Mouse (Mus musculus): Measurements from ENCODE around the gene Fnbp1. TPM values are rescaled to one million over a fixed set of nuclear protein-coding genes. Genes with fewer than 3 reads are reported as not detected.

The Fnbp1 gene
- polyA plus RNA-seq, 1 experiment: 10.6 TPM

GRCm38 (mm10) chr2:31156846-31157245 lies 15.0 kb upstream of the Fnbp1 start:
- TF ChIP-seq SRF (IDR thresholded peaks at IDR 0.05; ENCODE audit: control insufficient read depth, insufficient read length, low read depth): no peak
- TF ChIP-seq TCF3 (IDR thresholded peaks at IDR 0.05; ENCODE audit: insufficient read length, low read depth): no peak
- no peak for TF ChIP-seq MYOD1 (IDR thresholded peaks at IDR 0.05; ENCODE audit: control insufficient read depth in 1 of 3, insufficient read length in 2 of 3, low read depth in 2 of 3)
- TF ChIP-seq POLR2AphosphoS2 (IDR thresholded peaks at IDR 0.05; ENCODE audit: insufficient read length, low read depth): no peak
- TF ChIP-seq USF1 (IDR thresholded peaks at IDR 0.05; ENCODE audit: low read depth): no peak
- TF ChIP-seq E2F4 (IDR thresholded peaks at IDR 0.05; ENCODE audit: insufficient read depth): no peak
- Histone ChIP-seq H3K4me2 (ENCODE audit: low read depth) (no peak overlapping the region), H3K27me3 (ENCODE audit: control insufficient read depth, insufficient read depth, insufficient read length) (no peaks in the 10 kb centered on the region), H3K79me2 (ENCODE audit: control insufficient read depth, insufficient read depth) (peaks cover 96% of the 10 kb centered on the region), H3ac (ENCODE audit: control insufficient read depth, insufficient read length) (no peak overlapping the region), H3K36me3 (ENCODE audit: control insufficient read depth, insufficient read depth) (no peaks in the 10 kb centered on the region), H3K4me3 (no peak overlapping the region)

- peaks cover 11% of the 10 kb centered on the region for H3K36me3 ChIP-seq (ENCODE audit: control insufficient read depth, insufficient read depth)
- peak within 1 kb of the TSS; percentile 32 for H3ac ChIP-seq (ENCODE audit: control insufficient read depth, insufficient read length)
- no peaks in the 10 kb centered on the region for H3K27me3 ChIP-seq (ENCODE audit: control insufficient read depth, insufficient read depth, insufficient read length)
- peak within 1 kb of the TSS; percentile 91 for H3K4me2 ChIP-seq (ENCODE audit: low read depth)
- H3K79me2 ChIP-seq (ENCODE audit: control insufficient read depth, insufficient read depth): peaks cover 61% of the 10 kb centered on the region
- H3K4me3 ChIP-seq: peak within 1 kb of the TSS; percentile 98
- TF ChIP-seq MAX (IDR thresholded peaks at IDR 0.05; ENCODE audit: low read depth) (no peak), MYOD1 (IDR thresholded peaks at IDR 0.05; ENCODE audit: control insufficient read depth in 1 of 3, insufficient read length in 2 of 3, low read depth in 2 of 3) (peak in 2 of 3 experiments; percentile 62 to 83), TCF12 (IDR thresholded peaks at IDR 0.05; ENCODE audit: insufficient read depth, poor library complexity, severe bottlenecking) (no peak), USF1 (IDR thresholded peaks at IDR 0.05; ENCODE audit: low read depth) (no peak), CEBPB (IDR thresholded peaks at IDR 0.05; ENCODE audit: insufficient read depth, poor library complexity, severe bottlenecking) (no peak), TCF3 (IDR thresholded peaks at IDR 0.05; ENCODE audit: insufficient read length, low read depth) (no peak), MYOG (IDR thresholded peaks at IDR 0.05; ENCODE audit: control insufficient read depth in 1 of 3, insufficient read depth in 1 of 3, insufficient read length in 2 of 3, low read depth in 2 of 3) (peak; percentile 24 to 78 (median 71)), SRF (IDR thresholded peaks at IDR 0.05; ENCODE audit: control insufficient read depth, insufficient read length, low read depth) (no peak), POLR2AphosphoS2 (IDR thresholded peaks at IDR 0.05; ENCODE audit: insufficient read length, low read depth) (peak; percentile 84), POLR2A (IDR thresholded peaks at IDR 0.05; ENCODE audit: insufficient read length, low read depth) (peak; percentile 91), E2F4 (IDR thresholded peaks at IDR 0.05; ENCODE audit: insufficient read depth) (no peak), REST (IDR thresholded peaks at IDR 0.05; ENCODE audit: insufficient read depth, insufficient read length) (no peak)
Observed at GRCm38 (mm10) chr2:31151892-31152812, 10.3 kb upstream of the Fnbp1 start, which contains the start of gene Gpr107. Gene Gpr107 (plus strand): TSS chr2:31152316.

- TF ChIP-seq POLR2AphosphoS2 (IDR thresholded peaks at IDR 0.05; ENCODE audit: insufficient read length, low read depth): no peak
- no peak for TF ChIP-seq REST (IDR thresholded peaks at IDR 0.05; ENCODE audit: insufficient read depth, insufficient read length)
- TF ChIP-seq POLR2A (IDR thresholded peaks at IDR 0.05; ENCODE audit: insufficient read length, low read depth): no peak
- TF ChIP-seq E2F4 (IDR thresholded peaks at IDR 0.05; ENCODE audit: insufficient read depth): no peak
- no peak for TF ChIP-seq USF1 (IDR thresholded peaks at IDR 0.05; ENCODE audit: low read depth)
- no peak for TF ChIP-seq MYOG (IDR thresholded peaks at IDR 0.05; ENCODE audit: control insufficient read depth in 1 of 3, insufficient read depth in 1 of 3, insufficient read length in 2 of 3, low read depth in 2 of 3)
- no peak for TF ChIP-seq CEBPB (IDR thresholded peaks at IDR 0.05; ENCODE audit: insufficient read depth, poor library complexity, severe bottlenecking)
- TF ChIP-seq MYOD1 (IDR thresholded peaks at IDR 0.05; ENCODE audit: control insufficient read depth in 1 of 3, insufficient read length in 2 of 3, low read depth in 2 of 3): no peak
- no peak for TF ChIP-seq TCF3 (IDR thresholded peaks at IDR 0.05; ENCODE audit: insufficient read length, low read depth)
- no peak overlapping the region for H3K4me3 ChIP-seq
- H3K36me3 ChIP-seq (ENCODE audit: control insufficient read depth, insufficient read depth): peaks cover 11% of the 10 kb centered on the region
- no peaks in the 10 kb centered on the region for H3K27me3 ChIP-seq (ENCODE audit: control insufficient read depth, insufficient read depth, insufficient read length)
- H3K4me2 ChIP-seq (ENCODE audit: low read depth): peak overlapping the region; percentile 85
- H3ac ChIP-seq (ENCODE audit: control insufficient read depth, insufficient read length): no peak overlapping the region
- peaks cover 47% of the 10 kb centered on the region for H3K79me2 ChIP-seq (ENCODE audit: control insufficient read depth, insufficient read depth)
Observed at GRCm38 (mm10) chr2:31150762-31151161, 9.0 kb upstream of the Fnbp1 start.

GRCm38 (mm10) chr2:31147054-31147453 lies 5.2 kb upstream of the Fnbp1 start:
- Histone ChIP-seq H3K36me3 (ENCODE audit: control insufficient read depth, insufficient read depth) (peaks cover 11% of the 10 kb centered on the region), H3K4me2 (ENCODE audit: low read depth) (no peak overlapping the region), H3K79me2 (ENCODE audit: control insufficient read depth, insufficient read depth) (peaks cover 12% of the 10 kb centered on the region), H3ac (ENCODE audit: control insufficient read depth, insufficient read length) (no peak overlapping the region), H3K27me3 (ENCODE audit: control insufficient read depth, insufficient read depth, insufficient read length) (no peaks in the 10 kb centered on the region), H3K4me3 (no peak overlapping the region)
- TF ChIP-seq MAX (IDR thresholded peaks at IDR 0.05; ENCODE audit: low read depth): no peak
- no peak for TF ChIP-seq POLR2AphosphoS2 (IDR thresholded peaks at IDR 0.05; ENCODE audit: insufficient read length, low read depth)
- TF ChIP-seq USF1 (IDR thresholded peaks at IDR 0.05; ENCODE audit: low read depth): no peak
- no peak for TF ChIP-seq TCF12 (IDR thresholded peaks at IDR 0.05; ENCODE audit: insufficient read depth, poor library complexity, severe bottlenecking)
- TF ChIP-seq MYOG (IDR thresholded peaks at IDR 0.05; ENCODE audit: control insufficient read depth in 1 of 3, insufficient read depth in 1 of 3, insufficient read length in 2 of 3, low read depth in 2 of 3): no peak
- no peak for TF ChIP-seq SRF (IDR thresholded peaks at IDR 0.05; ENCODE audit: control insufficient read depth, insufficient read length, low read depth)
- no peak for TF ChIP-seq E2F4 (IDR thresholded peaks at IDR 0.05; ENCODE audit: insufficient read depth)
- TF ChIP-seq CEBPB (IDR thresholded peaks at IDR 0.05; ENCODE audit: insufficient read depth, poor library complexity, severe bottlenecking): no peak
- no peak for TF ChIP-seq POLR2A (IDR thresholded peaks at IDR 0.05; ENCODE audit: insufficient read length, low read depth)
- no peak for TF ChIP-seq MYOD1 (IDR thresholded peaks at IDR 0.05; ENCODE audit: control insufficient read depth in 1 of 3, insufficient read length in 2 of 3, low read depth in 2 of 3)
- no peak for TF ChIP-seq TCF3 (IDR thresholded peaks at IDR 0.05; ENCODE audit: insufficient read length, low read depth)
